Mouse (Mus musculus): ENCODE results near the gene Hivep1.

Hivep1 gene

GRCm38 (mm10) chr13:42075546-42075945, 23.7 kb downstream of the Hivep1 start:
- DNase-seq (ENCODE audit: low spot score), result no peak

DNA sequence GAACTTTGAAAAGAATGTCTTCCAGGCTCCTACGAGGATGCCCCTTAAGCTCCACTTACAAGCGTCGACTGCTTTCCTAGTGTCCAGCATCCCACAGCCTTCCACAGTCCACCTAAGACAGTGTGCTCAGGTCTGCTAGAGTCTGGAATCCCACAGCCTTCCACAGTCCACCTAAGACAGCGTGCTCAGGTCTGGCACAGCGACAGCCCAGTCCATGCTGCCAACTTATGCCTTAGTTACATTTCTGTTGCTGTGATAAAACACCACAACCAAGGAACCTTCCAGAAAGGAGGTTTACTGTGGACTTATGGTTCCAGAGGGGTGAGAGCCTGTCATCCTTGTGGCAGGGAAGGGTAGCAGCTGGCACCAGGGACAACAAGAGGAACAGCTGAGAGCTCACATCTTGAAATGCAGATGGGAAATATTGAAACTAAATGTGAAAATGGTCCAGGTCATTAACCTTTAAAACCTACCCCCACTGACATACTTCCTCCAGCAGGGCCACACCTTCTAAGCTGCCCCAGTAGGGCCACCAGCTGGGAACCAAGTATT, 25.0 kb downstream of the Hivep1 start:
- no peak for DNase-seq (ENCODE audit: low spot score)

- no peak for DNase-seq (ENCODE audit: low spot score)
These were observed 25.8 kb downstream of the Hivep1 start for GRCm38 (mm10) chr13:42077629-42078028.

- DNase-seq (ENCODE audit: low spot score), result no peak
These were observed 28.5 kb downstream of the Hivep1 start for GRCm38 (mm10) chr13:42080131-42080916.

DNA sequence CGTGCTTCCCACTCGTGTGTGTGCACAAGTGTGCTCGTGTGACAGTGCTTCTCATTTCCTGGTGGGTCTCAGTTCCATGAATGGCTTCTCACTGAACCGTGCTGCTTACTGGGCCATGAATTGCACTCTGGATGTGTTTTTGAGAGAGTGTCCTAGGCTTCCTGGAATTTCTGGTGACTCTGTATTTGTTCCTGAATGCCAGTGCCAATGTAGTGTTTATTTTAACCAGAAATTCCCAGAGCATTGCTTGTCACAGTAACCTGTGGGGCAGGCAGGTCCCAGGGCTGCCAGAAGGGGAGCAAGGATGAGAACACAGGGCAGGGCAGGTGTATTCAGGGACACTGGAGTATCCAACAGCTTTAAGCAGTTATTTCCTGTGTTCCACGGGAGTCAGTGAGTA, 36.5 kb downstream of the Hivep1 start:
- no peak for DNase-seq (ENCODE audit: low spot score)

GRCm38 (mm10) chr13:42089025-42089424, 37.2 kb downstream of the Hivep1 start:
- no peak for DNase-seq (ENCODE audit: low spot score)

GRCm38 (mm10) chr13:42090751-42091150, 38.9 kb downstream of the Hivep1 start:
- DNase-seq (ENCODE audit: low spot score), result no peak

GRCm38 (mm10) chr13:42092392-42093139, 40.7 kb downstream of the Hivep1 start:
- no peak for DNase-seq (ENCODE audit: low spot score)

DNA sequence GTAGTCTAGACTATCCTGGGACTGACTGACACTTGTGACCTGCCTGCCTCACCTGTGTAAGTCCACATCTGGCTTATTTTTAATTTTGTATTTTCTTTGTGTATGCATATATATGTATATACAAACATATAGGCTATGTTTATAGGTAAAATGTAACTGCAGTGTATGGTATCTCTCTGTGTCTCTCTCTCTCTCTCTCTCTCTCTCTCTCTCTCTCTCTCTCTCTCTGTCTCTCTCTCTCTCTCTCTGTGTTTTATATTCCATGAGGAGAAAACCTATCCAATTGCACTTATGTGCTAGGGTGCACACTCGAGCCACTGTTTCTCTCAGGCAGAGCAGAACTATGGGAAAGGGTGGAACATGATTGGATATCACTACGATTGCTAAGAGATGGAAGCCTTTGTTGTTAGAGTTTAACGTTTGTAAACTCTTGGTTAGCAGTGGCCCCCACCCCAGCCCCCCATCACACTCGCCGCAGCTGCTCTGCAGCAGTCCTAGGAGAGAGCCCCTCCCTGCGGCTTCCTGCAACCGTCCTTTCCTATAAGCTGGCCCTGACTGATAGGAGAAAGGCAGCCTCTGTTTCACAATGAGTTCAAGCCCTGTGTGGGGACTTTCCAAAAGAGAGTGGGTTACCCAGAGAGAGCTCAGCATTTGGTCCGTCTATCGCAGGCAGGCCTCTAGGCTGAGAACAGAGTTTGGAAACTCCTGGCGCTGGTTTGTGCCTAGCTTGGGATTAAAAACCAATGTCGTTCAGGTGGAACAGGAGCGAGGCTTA, 41.6 kb downstream of the Hivep1 start:
- DNase-seq (ENCODE audit: low spot score), result no peak

DNA sequence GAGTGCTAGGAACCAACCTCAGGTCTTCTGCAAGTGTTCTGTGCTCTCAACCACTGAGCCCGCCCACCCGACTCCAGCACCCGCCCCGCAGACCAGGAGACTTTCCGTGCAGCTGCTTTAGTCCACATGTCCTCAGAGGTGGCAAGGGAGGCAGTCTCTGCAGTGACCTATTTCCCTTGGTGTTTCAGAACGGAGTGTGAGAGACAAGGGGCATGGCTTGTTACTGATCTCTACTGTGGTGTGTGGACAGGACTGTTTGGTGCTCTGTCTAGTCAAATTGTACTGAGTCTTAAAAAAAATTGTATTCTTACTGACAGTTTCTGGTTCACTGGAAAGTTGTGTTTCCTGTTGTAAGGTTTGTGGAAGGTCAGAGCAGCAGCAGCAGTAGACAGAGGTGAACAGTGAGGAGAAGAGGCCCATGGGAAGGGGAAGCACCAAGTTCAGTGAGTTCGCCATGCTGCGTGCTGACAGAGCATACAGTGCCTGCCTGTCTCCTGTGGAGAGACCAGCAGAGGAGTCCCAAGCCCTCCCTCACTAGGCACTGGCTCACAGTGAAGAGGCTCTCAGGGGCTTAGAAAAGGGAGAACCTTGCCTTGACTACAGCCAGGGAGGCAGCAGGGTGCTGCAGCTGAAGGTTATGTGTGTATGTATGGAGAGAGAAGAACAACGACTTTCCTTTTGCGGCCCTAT, 44.1 kb downstream of the Hivep1 start:
- DNase-seq (ENCODE audit: low spot score), result peak; percentile 23

DNA sequence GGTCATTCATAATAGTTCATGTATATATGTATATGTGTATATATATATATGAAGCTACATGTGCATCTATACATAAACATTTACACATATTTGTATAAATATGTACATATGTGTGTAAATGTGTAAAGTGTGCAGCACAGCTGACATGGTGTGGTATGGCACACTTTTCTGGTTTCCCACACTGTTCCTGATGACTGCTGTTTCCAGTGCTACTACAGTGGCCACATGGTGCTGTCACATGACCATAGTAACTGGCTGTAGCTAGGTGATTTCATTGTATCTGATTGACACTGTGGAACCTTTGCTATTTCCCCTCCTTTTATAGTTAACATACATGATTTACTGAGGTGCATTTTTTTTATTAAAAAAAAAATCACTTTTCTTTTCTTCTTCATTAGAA, 45.3 kb downstream of the Hivep1 start:
- no peak for DNase-seq (ENCODE audit: low spot score)

GRCm38 (mm10) chr13:42098522-42098921, 46.7 kb downstream of the Hivep1 start:
- no peak for DNase-seq (ENCODE audit: low spot score)

GRCm38 (mm10) chr13:42099523-42099922, 47.7 kb downstream of the Hivep1 start:
- no peak for DNase-seq (ENCODE audit: low spot score)

GRCm38 (mm10) chr13:42101440-42102190, 49.8 kb downstream of the Hivep1 start:
- peak; percentile 66 for DNase-seq (ENCODE audit: low spot score)

GRCm38 (mm10) chr13:42102980-42103379, 51.2 kb downstream of the Hivep1 start:
- DNase-seq (ENCODE audit: low spot score), result peak; percentile 87

- DNase-seq (ENCODE audit: low spot score), result no peak
These were observed 51.8 kb downstream of the Hivep1 start for GRCm38 (mm10) chr13:42103486-42104166.

GRCm38 (mm10) chr13:42104371-42104770, 52.5 kb downstream of the Hivep1 start:
- no peak for DNase-seq (ENCODE audit: low spot score)

DNA sequence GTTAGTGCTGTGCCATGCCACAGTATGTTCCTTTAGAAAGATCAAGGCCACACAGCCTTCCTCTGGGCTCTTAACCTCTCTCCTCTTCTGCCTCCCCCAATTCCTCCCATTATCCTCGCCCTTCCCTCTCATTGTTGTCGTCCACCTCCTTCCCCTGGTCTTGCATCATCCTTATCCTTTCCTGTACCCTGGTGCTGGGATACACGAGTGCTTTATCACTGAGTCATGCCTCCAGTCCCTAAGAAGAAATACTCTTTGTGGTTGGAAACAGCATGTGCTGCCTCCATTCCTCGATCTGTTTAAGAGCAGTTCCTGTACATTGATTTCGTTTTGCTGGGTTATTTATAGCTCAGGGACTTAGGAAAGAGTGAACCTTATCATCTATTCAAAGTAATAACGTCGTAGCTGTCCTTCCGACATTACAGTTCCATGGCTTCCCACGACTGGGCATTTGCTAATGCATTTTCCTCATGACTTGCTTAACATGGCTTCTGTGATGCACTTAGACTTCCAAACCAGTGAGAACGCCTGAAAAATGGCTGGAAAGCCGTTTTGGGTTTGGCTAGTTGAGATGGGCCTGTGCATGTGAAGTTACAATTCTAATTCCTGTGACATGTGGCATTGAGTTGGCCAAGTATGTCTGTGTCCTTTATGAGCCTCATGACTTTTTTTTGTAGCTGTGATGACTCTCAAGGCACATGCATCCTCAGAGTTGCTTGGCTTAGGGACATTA, 56.8 kb downstream of the Hivep1 start:
- DNase-seq (ENCODE audit: low spot score), result no peak

DNA sequence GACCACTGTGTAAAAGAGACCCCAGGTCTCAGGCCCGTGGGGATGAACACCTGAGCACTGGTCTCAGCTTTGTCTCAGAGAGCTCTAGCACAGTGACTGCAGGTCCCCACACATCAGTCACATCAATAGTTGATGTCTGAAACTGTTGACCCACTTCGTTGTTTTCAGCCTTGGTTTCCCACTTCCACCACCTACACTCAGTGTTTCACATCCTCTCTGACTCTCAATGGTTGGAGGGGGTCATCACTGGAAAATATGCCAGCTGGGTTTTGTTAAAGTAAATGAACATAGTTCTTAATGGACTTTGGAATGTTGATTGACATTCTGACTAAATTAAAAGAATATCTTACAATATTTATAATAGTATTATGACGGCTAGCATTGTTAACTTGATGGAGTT, 58.6 kb downstream of the Hivep1 start:
- DNase-seq (ENCODE audit: low spot score), result no peak

- DNase-seq (ENCODE audit: low spot score), result no peak
These were observed 60.2 kb downstream of the Hivep1 start for GRCm38 (mm10) chr13:42112071-42112470.

Data from retina, embryonic 14.5 days (tissue).